Mouse (Mus musculus) megakaryocyte, embryonic 14.5 days (primary cell): Measurements from ENCODE around the gene Rasgef1b.

Experiments used
- FLI1 ChIP-seq: IDR thresholded peaks from 2 replicates; pipeline ENCODE4 v1.6.1; 2012; ENCODE audit warnings: low read length, inconsistent platforms, mixed read lengths
- GATA1 ChIP-seq: IDR thresholded peaks from 3 replicates; pipeline ENCODE4 v1.6.1; 2012; ENCODE audit warnings: mixed read lengths, low read length, inconsistent platforms, borderline replicate concordance

GRCm38 (mm10) chr5:99422092-99422491, 306.8 kb downstream of the Rasgef1b start:
- TF ChIP-seq GATA1 (no peak), FLI1 (no peak)
